Mouse (Mus musculus): Measurements from ENCODE around the gene Cfap299. TPM values are rescaled to one million over a fixed set of nuclear protein-coding genes. Genes with fewer than 3 reads are reported as not detected.
"Not testable (repeated sequence)": the region's sequence is repeated elsewhere in the genome, so short reads cannot be mapped to it uniquely, and the experiment has no call there.

Cfap299 gene
- polyA plus RNA-seq, 1 experiment from 2014 or later = 0.59 TPM

DNA sequence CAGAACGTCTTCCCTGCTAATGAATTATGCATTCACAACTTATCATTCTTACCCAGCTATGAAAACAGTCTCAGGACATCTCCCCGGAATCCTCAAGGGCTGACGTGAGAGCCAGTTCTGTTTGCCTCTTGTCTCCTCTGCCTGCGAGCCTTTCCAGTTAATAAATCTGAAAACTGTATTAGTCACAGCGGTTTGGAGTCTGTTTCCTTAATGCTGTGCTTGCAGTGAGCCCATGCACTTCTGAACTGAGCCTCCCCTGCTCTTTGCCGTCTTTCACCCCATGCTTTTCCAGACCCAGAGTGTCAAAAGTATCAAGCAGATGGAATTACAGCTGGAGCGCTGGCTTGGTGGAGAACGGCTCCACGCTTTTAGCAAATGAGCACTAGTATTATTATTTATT is 22.6 kb upstream of the Cfap299 start:
- Histone ChIP-seq H3K27me3 (ENCODE audit: control insufficient read depth, insufficient read depth, low read length) (no peaks in the 10 kb centered on the region), H3K9ac (replicated peaks; ENCODE audit: low read length) (no peak overlapping the region), H3K9me3 (ENCODE audit: control insufficient read depth, low read length) (no peaks in the 10 kb centered on the region), H3K27ac (replicated peaks; ENCODE audit: low read depth, low read length) (no peak overlapping the region; the same call in 1 of the 2 replicates), H3K4me1 (ENCODE audit: control insufficient read depth, insufficient read depth, low read length) (peaks cover 4% of the 10 kb centered on the region; the same call in 1 of the 2 replicates), H3K4me2 (ENCODE audit: low read length) (peak overlapping the region; percentile 5; the same call in 1 of the 2 replicates), H3K36me3 (ENCODE audit: control insufficient read depth, insufficient read depth, low read length) (no peaks in the 10 kb centered on the region), H3K4me3 (replicated peaks; ENCODE audit: low read depth, low read length) (no peak overlapping the region)
- DNase-seq (peak; percentile 72), ATAC-seq (ENCODE audit: low FRiP score, low TSS enrichment) (no peak)
- WGBS = 30% methylated on average over 9 of the region's 9 CpGs

DNA sequence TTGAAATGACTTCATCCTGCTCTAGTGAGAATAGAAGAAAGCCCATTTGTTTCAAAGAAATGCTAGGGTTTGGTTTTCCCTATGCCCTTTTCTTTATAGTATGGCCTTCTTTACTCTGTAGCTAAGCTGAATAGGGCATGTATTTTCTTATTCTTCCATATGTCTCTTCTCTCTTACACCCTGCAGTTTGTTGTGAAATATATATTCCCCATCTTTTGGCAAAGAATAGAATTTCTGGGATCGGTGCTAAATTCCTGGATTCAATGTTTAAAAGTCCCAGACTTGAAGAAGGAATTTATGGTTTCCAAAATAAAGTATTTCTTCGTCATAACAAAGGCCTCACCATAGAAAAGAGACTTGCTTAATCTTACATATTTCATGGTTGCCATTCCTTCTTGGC is 2.5 kb upstream of the Cfap299 start:
- Histone ChIP-seq H3K9ac (replicated peaks; ENCODE audit: low read length) (no peak overlapping the region), H3K27me3 (ENCODE audit: control insufficient read depth, insufficient read depth, low read length) (peaks cover 3% of the 10 kb centered on the region; the same call in 1 of the 2 replicates), H3K9me3 (ENCODE audit: control insufficient read depth, low read length) (no peaks in the 10 kb centered on the region), H3K4me1 (ENCODE audit: control insufficient read depth, insufficient read depth, low read length) (peaks cover 3% of the 10 kb centered on the region; the same call in 1 of the 2 replicates), H3K4me3 (replicated peaks; ENCODE audit: low read depth, low read length) (no peak overlapping the region), H3K27ac (replicated peaks; ENCODE audit: low read depth, low read length) (no peak overlapping the region), H3K36me3 (ENCODE audit: control insufficient read depth, insufficient read depth, low read length) (no peaks in the 10 kb centered on the region), H3K4me2 (ENCODE audit: low read length) (no peak overlapping the region)
- 87% methylated on average over 2 of the region's 2 CpGs for WGBS
- ATAC-seq (ENCODE audit: low FRiP score, low TSS enrichment) (no peak), DNase-seq (no peak)

DNA sequence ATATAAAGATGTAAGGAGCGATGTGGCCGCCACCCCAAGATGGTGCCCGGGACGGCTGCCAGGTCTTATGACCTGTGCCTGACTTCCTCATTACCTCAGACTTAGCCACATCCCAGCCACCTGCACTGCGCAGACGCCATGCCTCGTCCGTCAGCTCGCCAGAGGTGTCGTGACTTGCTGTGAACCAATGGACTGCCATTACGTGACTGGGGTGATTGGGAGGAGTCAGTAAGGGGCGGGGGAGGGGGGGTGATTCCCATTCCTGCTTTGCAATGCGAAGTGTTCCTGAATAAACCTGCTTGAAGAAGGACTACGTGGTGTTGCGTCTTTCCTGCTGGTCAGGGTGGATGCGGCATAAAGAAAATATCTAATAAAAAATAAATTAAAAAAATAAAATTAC is 14.6 kb downstream of the Cfap299 start:
- not testable (repeated sequence) for H3K9ac ChIP-seq (replicated peaks; ENCODE audit: low read length); DNase-seq; ATAC-seq (ENCODE audit: low FRiP score, low TSS enrichment); H3K27me3 ChIP-seq (ENCODE audit: control insufficient read depth, insufficient read depth, low read length); H3K4me2 ChIP-seq (ENCODE audit: low read length); H3K36me3 ChIP-seq (ENCODE audit: control insufficient read depth, insufficient read depth, low read length); H3K9me3 ChIP-seq (ENCODE audit: control insufficient read depth, low read length); H3K4me3 ChIP-seq (replicated peaks; ENCODE audit: low read depth, low read length); H3K27ac ChIP-seq (replicated peaks; ENCODE audit: low read depth, low read length); H3K4me1 ChIP-seq (ENCODE audit: control insufficient read depth, insufficient read depth, low read length)
- WGBS = 90% methylated on average over 16 of the region's 16 CpGs

DNA sequence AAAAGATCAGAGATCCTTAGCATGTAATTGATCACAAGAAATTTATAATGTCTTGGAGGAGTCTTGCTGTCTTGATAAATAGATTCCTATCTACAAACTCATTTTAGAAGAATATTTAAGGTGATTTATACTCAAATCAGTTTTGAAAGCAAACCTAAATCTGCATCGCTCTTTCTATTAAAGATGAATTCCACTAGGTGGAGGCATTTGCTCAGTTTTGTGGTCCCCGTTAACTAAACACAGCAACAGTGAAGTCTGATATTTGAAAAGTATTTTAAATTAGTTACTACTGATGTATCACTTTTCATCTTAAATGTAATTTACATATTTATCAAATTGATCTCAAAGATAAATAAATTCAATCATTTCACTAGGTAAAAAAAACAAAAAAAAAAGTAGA is 15.5 kb downstream of the Cfap299 start:
- ATAC-seq (ENCODE audit: low FRiP score, low TSS enrichment) = no peak
- H3K36me3 ChIP-seq (ENCODE audit: control insufficient read depth, insufficient read depth, low read length) = no peaks in the 10 kb centered on the region
- no peak overlapping the region for H3K4me2 ChIP-seq (ENCODE audit: low read length)
- WGBS = 71% methylated on average over 2 of the region's 2 CpGs
- H3K4me3 ChIP-seq (replicated peaks; ENCODE audit: low read depth, low read length) = no peak overlapping the region
- no peaks in the 10 kb centered on the region for H3K9me3 ChIP-seq (ENCODE audit: control insufficient read depth, low read length)
- H3K4me1 ChIP-seq (ENCODE audit: control insufficient read depth, insufficient read depth, low read length) = no peaks in the 10 kb centered on the region
- no peaks in the 10 kb centered on the region for H3K27me3 ChIP-seq (ENCODE audit: control insufficient read depth, insufficient read depth, low read length)
- DNase-seq = peak; percentile 80
- H3K27ac ChIP-seq (replicated peaks; ENCODE audit: low read depth, low read length) = no peak overlapping the region
- H3K9ac ChIP-seq (replicated peaks; ENCODE audit: low read length) = no peak overlapping the region

DNA sequence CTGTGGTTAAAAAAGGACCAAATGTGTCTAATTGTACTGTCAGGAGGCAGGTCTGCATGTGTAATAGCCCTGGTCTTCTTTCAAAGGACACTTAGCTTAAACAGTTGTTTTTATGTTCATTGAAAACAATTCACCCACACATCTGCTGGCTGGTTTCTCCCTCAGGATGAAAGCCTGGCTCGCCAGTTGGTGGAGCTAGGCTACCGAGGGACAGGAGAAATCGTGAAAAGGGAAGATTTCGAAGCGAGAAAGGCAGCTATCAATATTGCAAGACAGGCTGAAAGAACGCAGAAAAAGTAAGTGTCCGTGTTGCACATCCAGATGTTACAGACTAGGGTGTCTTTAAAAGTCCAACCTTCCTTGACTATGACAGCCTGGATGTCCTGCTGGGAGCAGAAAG is 17.0 kb downstream of the Cfap299 start:
- Histone ChIP-seq H3K4me3 (replicated peaks; ENCODE audit: low read depth, low read length) (no peak overlapping the region), H3K36me3 (ENCODE audit: control insufficient read depth, insufficient read depth, low read length) (no peaks in the 10 kb centered on the region), H3K27ac (replicated peaks; ENCODE audit: low read depth, low read length) (no peak overlapping the region), H3K9me3 (ENCODE audit: control insufficient read depth, low read length) (no peaks in the 10 kb centered on the region), H3K9ac (replicated peaks; ENCODE audit: low read length) (no peak overlapping the region), H3K4me1 (ENCODE audit: control insufficient read depth, insufficient read depth, low read length) (no peaks in the 10 kb centered on the region), H3K27me3 (ENCODE audit: control insufficient read depth, insufficient read depth, low read length) (no peaks in the 10 kb centered on the region), H3K4me2 (ENCODE audit: low read length) (no peak overlapping the region)
- DNase-seq (no peak), ATAC-seq (ENCODE audit: low FRiP score, low TSS enrichment) (no peak)
- 78% methylated on average over 7 of the region's 7 CpGs for whole genome bisulfite sequencing

DNA sequence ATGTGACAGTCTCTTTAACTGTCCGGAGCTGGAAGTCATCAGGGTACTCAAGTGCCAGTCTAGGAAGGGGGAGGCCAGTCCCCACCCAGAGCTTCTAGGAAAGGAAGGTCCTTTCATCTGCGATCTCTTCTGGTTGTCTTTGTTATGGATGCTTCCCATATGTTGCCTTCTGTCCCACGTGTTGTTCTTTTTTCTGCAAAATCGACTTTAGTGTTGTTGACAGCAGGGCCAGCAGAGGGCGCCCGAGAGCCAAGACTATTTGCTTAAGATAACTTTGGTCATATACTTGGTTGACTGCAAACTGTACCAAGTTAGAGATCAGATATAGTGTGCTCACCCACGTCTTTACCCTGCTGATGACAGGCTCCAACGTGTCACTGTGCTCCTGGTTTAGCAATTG is 19.5 kb downstream of the Cfap299 start:
- no peak overlapping the region for H3K27ac ChIP-seq (replicated peaks; ENCODE audit: low read depth, low read length)
- no peaks in the 10 kb centered on the region for H3K4me1 ChIP-seq (ENCODE audit: control insufficient read depth, insufficient read depth, low read length)
- no peaks in the 10 kb centered on the region for H3K27me3 ChIP-seq (ENCODE audit: control insufficient read depth, insufficient read depth, low read length)
- DNase-seq (peak; percentile 92), ATAC-seq (ENCODE audit: low FRiP score, low TSS enrichment) (peak; percentile 62; the same call in 1 of the 2 replicates)
- 13% methylated on average over 8 of the region's 8 CpGs for WGBS
- no peak overlapping the region; the same call in 1 of the 2 replicates for H3K4me2 ChIP-seq (ENCODE audit: low read length)
- no peak overlapping the region for H3K4me3 ChIP-seq (replicated peaks; ENCODE audit: low read depth, low read length)
- no peaks in the 10 kb centered on the region for H3K36me3 ChIP-seq (ENCODE audit: control insufficient read depth, insufficient read depth, low read length)
- H3K9ac ChIP-seq (replicated peaks; ENCODE audit: low read length) = no peak overlapping the region
- no peaks in the 10 kb centered on the region for H3K9me3 ChIP-seq (ENCODE audit: control insufficient read depth, low read length)

DNA sequence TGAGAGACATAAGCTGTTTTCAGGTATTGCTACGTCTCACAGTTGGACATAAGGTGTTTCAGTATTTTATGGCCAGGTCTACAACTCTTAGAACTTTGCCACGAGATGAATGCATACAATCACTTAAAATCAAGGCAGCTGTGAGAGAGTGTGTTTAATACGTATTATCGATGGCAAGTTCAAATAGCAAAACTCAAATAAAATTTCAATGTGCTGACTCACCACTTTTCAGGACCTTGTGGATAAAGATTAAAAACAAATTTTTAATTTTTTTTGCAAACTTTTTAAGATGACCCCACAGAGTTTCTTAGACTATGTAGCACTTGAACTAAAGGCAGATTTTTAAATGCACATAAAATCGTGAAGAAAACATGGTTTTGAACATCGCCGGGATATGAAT is 30.8 kb downstream of the Cfap299 start:
- Histone ChIP-seq H3K27ac (replicated peaks; ENCODE audit: low read depth, low read length) (no peak overlapping the region), H3K27me3 (ENCODE audit: control insufficient read depth, insufficient read depth, low read length) (no peaks in the 10 kb centered on the region), H3K4me1 (ENCODE audit: control insufficient read depth, insufficient read depth, low read length) (no peaks in the 10 kb centered on the region), H3K9me3 (ENCODE audit: control insufficient read depth, low read length) (no peaks in the 10 kb centered on the region), H3K4me3 (replicated peaks; ENCODE audit: low read depth, low read length) (no peak overlapping the region), H3K4me2 (ENCODE audit: low read length) (no peak overlapping the region), H3K9ac (replicated peaks; ENCODE audit: low read length) (no peak overlapping the region), H3K36me3 (ENCODE audit: control insufficient read depth, insufficient read depth, low read length) (no peaks in the 10 kb centered on the region)
- 91% methylated on average over 7 of the region's 7 CpGs for whole genome bisulfite sequencing
- no peak for DNase-seq
- ATAC-seq (ENCODE audit: low FRiP score, low TSS enrichment) = no peak

DNA sequence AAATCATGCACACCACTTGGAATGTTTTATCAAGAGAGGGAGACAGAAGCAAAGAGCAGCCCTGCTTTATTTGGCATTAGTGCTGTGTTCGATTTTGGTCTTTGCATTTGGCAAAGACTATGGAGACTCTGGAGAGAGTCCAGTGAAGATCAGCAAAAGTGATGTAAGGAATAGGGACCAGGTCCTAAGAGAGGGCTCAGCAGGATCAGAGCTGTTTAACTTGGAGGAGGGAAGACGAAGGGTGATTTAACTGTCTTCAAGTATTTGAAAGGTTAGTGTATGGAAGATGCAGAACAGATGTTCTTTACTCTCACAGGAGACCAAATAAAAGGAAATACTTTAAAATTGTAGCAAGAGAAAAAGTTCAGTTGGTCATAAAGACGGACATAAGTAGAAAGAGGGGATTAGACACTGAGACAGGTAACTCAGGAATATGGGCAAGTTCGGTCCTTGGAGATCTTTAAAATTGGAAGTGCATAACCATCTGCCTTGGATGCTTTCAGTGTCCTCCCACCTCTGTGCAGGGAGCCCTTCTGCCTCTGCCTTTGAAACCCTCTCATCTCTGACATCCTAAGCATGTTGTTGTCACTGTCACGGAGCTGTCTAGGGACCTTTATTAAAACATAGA is 31.8 kb downstream of the Cfap299 start:
- Histone ChIP-seq H3K27me3 (ENCODE audit: control insufficient read depth, insufficient read depth, low read length) (no peaks in the 10 kb centered on the region), H3K4me2 (ENCODE audit: low read length) (no peak overlapping the region), H3K9ac (replicated peaks; ENCODE audit: low read length) (no peak overlapping the region), H3K4me3 (replicated peaks; ENCODE audit: low read depth, low read length) (no peak overlapping the region), H3K9me3 (ENCODE audit: control insufficient read depth, low read length) (no peaks in the 10 kb centered on the region), H3K4me1 (ENCODE audit: control insufficient read depth, insufficient read depth, low read length) (no peaks in the 10 kb centered on the region), H3K36me3 (ENCODE audit: control insufficient read depth, insufficient read depth, low read length) (no peaks in the 10 kb centered on the region), H3K27ac (replicated peaks; ENCODE audit: low read depth, low read length) (no peak overlapping the region)
- 87% methylated on average over 5 of the region's 5 CpGs for WGBS
- ATAC-seq (ENCODE audit: low FRiP score, low TSS enrichment) (no peak), DNase-seq (no peak)

DNA sequence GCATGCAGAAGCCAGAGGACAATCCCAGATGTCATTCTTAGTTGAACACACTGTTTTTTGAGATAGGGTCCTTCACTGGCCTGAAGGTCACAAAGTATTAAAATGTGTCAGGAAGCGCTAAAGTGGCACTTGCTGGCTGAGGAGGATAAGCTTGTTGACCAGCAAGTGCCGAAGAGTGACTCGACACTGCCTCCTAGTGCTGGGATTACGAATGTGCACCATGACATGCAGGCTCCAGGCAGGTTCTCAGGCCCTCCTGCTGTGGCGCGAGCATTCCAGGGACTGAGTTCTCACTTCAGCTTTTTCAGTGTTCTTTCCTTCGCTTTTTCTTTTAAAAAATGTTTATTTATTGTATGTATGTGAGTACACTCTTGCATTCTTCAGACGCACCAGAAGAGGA is 34.3 kb downstream of the Cfap299 start:
- Histone ChIP-seq H3K27ac (replicated peaks; ENCODE audit: low read depth, low read length) (no peak overlapping the region), H3K9ac (replicated peaks; ENCODE audit: low read length) (no peak overlapping the region), H3K27me3 (ENCODE audit: control insufficient read depth, insufficient read depth, low read length) (no peaks in the 10 kb centered on the region), H3K36me3 (ENCODE audit: control insufficient read depth, insufficient read depth, low read length) (no peaks in the 10 kb centered on the region), H3K4me1 (ENCODE audit: control insufficient read depth, insufficient read depth, low read length) (no peaks in the 10 kb centered on the region), H3K4me2 (ENCODE audit: low read length) (no peak overlapping the region), H3K4me3 (replicated peaks; ENCODE audit: low read depth, low read length) (no peak overlapping the region), H3K9me3 (ENCODE audit: control insufficient read depth, low read length) (no peaks in the 10 kb centered on the region)
- WGBS = 51% methylated on average over 8 of the region's 8 CpGs
- no peak for DNase-seq
- no peak for ATAC-seq (ENCODE audit: low FRiP score, low TSS enrichment)
